Mouse (Mus musculus): ENCODE measurements around the gene Rcan1.

Gene Rcan1

GRCm38 (mm10) chr16:92472898-92473297 is 2.2 kb upstream of the Rcan1 start:
- no peak for DNase-seq (ENCODE audit: low read depth, low spot score)

- DNase-seq (ENCODE audit: low read depth, low spot score) = no peak
These were observed 2.2 kb downstream of the Rcan1 start for GRCm38 (mm10) chr16:92468459-92468858.

GRCm38 (mm10) chr16:92467041-92467440 is 3.6 kb downstream of the Rcan1 start:
- no peak for DNase-seq (ENCODE audit: low read depth, low spot score)

GRCm38 (mm10) chr16:92465642-92466526 is 4.8 kb downstream of the Rcan1 start:
- peak; percentile 99 for DNase-seq (ENCODE audit: low read depth, low spot score)

GRCm38 (mm10) chr16:92465226-92465625 is 5.4 kb downstream of the Rcan1 start:
- no peak for DNase-seq (ENCODE audit: low read depth, low spot score)

- no peak for DNase-seq (ENCODE audit: low read depth, low spot score)
These were observed 6.2 kb downstream of the Rcan1 start for GRCm38 (mm10) chr16:92464390-92464972.

- DNase-seq (ENCODE audit: low read depth, low spot score) = no peak
These were observed 9.3 kb downstream of the Rcan1 start for GRCm38 (mm10) chr16:92461412-92461811.

- peak; percentile 77 for DNase-seq (ENCODE audit: low read depth, low spot score)
These were observed 13.1 kb downstream of the Rcan1 start for GRCm38 (mm10) chr16:92457594-92457993.

- no peak for DNase-seq (ENCODE audit: low read depth, low spot score)
These were observed 14.7 kb downstream of the Rcan1 start for GRCm38 (mm10) chr16:92455969-92456368.

- no peak for DNase-seq (ENCODE audit: low read depth, low spot score)
These were observed 15.2 kb downstream of the Rcan1 start for GRCm38 (mm10) chr16:92455488-92455887.

- DNase-seq (ENCODE audit: low read depth, low spot score) = no peak
These were observed 16.2 kb downstream of the Rcan1 start for GRCm38 (mm10) chr16:92454495-92454894.

- no peak for DNase-seq (ENCODE audit: low read depth, low spot score)
These were observed 16.7 kb downstream of the Rcan1 start for GRCm38 (mm10) chr16:92454002-92454401.

- DNase-seq (ENCODE audit: low read depth, low spot score) = no peak
These were observed 18.1 kb downstream of the Rcan1 start for GRCm38 (mm10) chr16:92452609-92453008.

GRCm38 (mm10) chr16:92451516-92452072 is 19.1 kb downstream of the Rcan1 start:
- no peak for DNase-seq (ENCODE audit: low read depth, low spot score)

GRCm38 (mm10) chr16:92450331-92450730 is 20.3 kb downstream of the Rcan1 start:
- no peak for DNase-seq (ENCODE audit: low read depth, low spot score)

- DNase-seq (ENCODE audit: low read depth, low spot score) = no peak
These were observed 21.6 kb downstream of the Rcan1 start for GRCm38 (mm10) chr16:92449080-92449479.

GRCm38 (mm10) chr16:92445377-92445776 is 25.3 kb downstream of the Rcan1 start:
- DNase-seq (ENCODE audit: low read depth, low spot score) = peak; percentile 42

- DNase-seq (ENCODE audit: low read depth, low spot score) = no peak
These were observed 27.0 kb downstream of the Rcan1 start for GRCm38 (mm10) chr16:92443644-92444113.

- DNase-seq (ENCODE audit: low read depth, low spot score) = no peak
These were observed 27.7 kb downstream of the Rcan1 start for GRCm38 (mm10) chr16:92442946-92443345.

- DNase-seq (ENCODE audit: low read depth, low spot score) = no peak
These were observed 28.5 kb downstream of the Rcan1 start for GRCm38 (mm10) chr16:92442150-92442549.

GRCm38 (mm10) chr16:92441203-92441602 is 29.5 kb downstream of the Rcan1 start:
- DNase-seq (ENCODE audit: low read depth, low spot score) = no peak

GRCm38 (mm10) chr16:92440229-92440628 is 30.4 kb downstream of the Rcan1 start:
- DNase-seq (ENCODE audit: low read depth, low spot score) = no peak

- DNase-seq (ENCODE audit: low read depth, low spot score) = no peak
These were observed 30.9 kb downstream of the Rcan1 start for GRCm38 (mm10) chr16:92439775-92440174.

All from forelimb bud, embryonic 11.5 days (tissue).